ENCODE assay signal across 16 mouse cellular contexts in the genomic region with DNA sequence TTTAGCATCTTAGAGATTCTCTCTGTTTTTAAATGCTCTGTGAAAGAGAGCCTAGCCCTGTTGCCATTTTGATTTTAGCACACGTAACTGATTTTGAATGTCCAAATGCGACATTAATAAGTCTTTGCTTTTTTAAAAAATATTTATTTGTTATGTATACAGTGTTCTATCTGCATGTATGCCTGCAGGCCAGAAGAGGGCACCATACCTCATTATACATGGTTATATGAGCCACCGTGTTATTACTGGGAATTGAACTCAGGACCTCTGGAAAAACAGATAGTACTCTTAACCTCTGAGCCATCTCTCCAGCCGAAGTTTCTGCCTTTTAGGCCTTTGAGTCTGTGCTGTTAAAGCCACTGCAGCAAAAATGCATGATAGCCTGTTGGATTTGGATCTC. TPM values are rescaled to one million over a fixed set of nuclear protein-coding genes. Genes with fewer than 3 reads are reported as not detected.
DNase-seq lines count a peak whose midpoint lies in the region; ATAC-seq and TF ChIP-seq lines count a peak whose summit lies in the region.
"Had no signal": no experiment of that assay in that cellular context is flagged by ENCODE, and none has a peak within 500 bp of the region (broad histone marks: within the 10 kb centered on the region; RNA-seq: fewer than 3 reads in every experiment).

No protein-coding gene starts in this region.

- no peak for TF ChIP-seq EP300 in stomach, postnatal 0 days (optimal IDR thresholded peaks at IDR 0.05)

- no peak overlapping the region for H3K9ac ChIP-seq in kidney, postnatal 0 days (ENCODE audit: low read depth, low read length)
- no peak overlapping the region for H3K9ac ChIP-seq in stomach, postnatal 0 days (ENCODE audit: low read length)
- H3K9ac ChIP-seq: heart, embryonic 13.5 days; limb, embryonic 15.5 days; stomach, embryonic 15.5 days had no signal

- no peak overlapping the region for H3K4me2 ChIP-seq in kidney, postnatal 0 days (ENCODE audit: low read length)
- H3K4me2 ChIP-seq in stomach, postnatal 0 days (replicated peaks; ENCODE audit: low read depth): no peak overlapping the region
- H3K4me2 ChIP-seq: heart, embryonic 13.5 days; limb, embryonic 15.5 days; stomach, embryonic 15.5 days had no signal

- peak; percentile 54 for TF ChIP-seq CTCF in kidney, postnatal 0 days (IDR thresholded peaks at IDR 0.05; ENCODE audit: low read depth)
- TF ChIP-seq CTCF in stomach, postnatal 0 days (IDR thresholded peaks at IDR 0.05; ENCODE audit: low read depth): peak; percentile 59

- WGBS in kidney, postnatal 0 days: 87% methylated on average over 4 of the region's 4 CpGs
- 87% methylated on average over 4 of the region's 4 CpGs for WGBS in stomach, postnatal 0 days

- H3K4me1 ChIP-seq in kidney, postnatal 0 days (replicated peaks; ENCODE audit: insufficient read depth, low read length): no peaks in the 10 kb centered on the region
- H3K4me1 ChIP-seq in stomach, postnatal 0 days (replicated peaks; ENCODE audit: control insufficient read depth, insufficient read depth): no peaks in the 10 kb centered on the region
- H3K4me1 ChIP-seq: embryonic facial prominence, embryonic 10.5 days; heart, embryonic 13.5 days; limb, embryonic 15.5 days; stomach, embryonic 15.5 days had no signal

- no peak overlapping the region for H3K27ac ChIP-seq in kidney, postnatal 0 days
- H3K27ac ChIP-seq in stomach, postnatal 0 days (replicated peaks): no peak overlapping the region
- H3K27ac ChIP-seq: embryonic facial prominence, embryonic 10.5 days; heart, embryonic 13.5 days; limb, embryonic 15.5 days; stomach, embryonic 15.5 days had no signal

- no peak for ATAC-seq in kidney, postnatal 0 days (replicated peaks; ENCODE audit: low FRiP score, low read depth)
- no peak for ATAC-seq in stomach, postnatal 0 days (ENCODE audit: low FRiP score, low TSS enrichment)

- H3K36me3 ChIP-seq in kidney, postnatal 0 days (ENCODE audit: insufficient read depth, low read length): peaks cover 13% of the 10 kb centered on the region; the same call in 1 of the 2 replicates
- H3K36me3 ChIP-seq in stomach, postnatal 0 days (ENCODE audit: control insufficient read depth, insufficient read depth, low read length): 0 out of 2 replicates have a peak, but pooled peaks cover 2% of the 10 kb centered on the region

- H3K4me3 ChIP-seq in kidney, postnatal 0 days (replicated peaks; ENCODE audit: low read depth, low read length): no peak overlapping the region
- no peak overlapping the region for H3K4me3 ChIP-seq in stomach, postnatal 0 days (ENCODE audit: low read depth, low read length)
- H3K4me3 ChIP-seq: embryonic facial prominence, embryonic 10.5 days; heart, embryonic 13.5 days; limb, embryonic 15.5 days; myocyte; stomach, embryonic 15.5 days had no signal

- no peak for DNase-seq in kidney, postnatal 0 days (ENCODE audit: low spot score)
- DNase-seq in kidney, adult 8-10 months: no peak
- DNase-seq in thymus, postnatal 4 days: peak; percentile 12
- no peak for DNase-seq in thymus, postnatal 36 days
- peak; percentile 14 for DNase-seq in R1 (ENCODE audit: low read depth, low spot score)
- no peak for DNase-seq in stomach, postnatal 0 days (ENCODE audit: low spot score)
- no peak for DNase-seq in spleen, postnatal 14 days (ENCODE audit: low spot score in 2 of 2)
- DNase-seq in adrenal gland, adult 18-20 months (ENCODE audit: low spot score in 2 of 2): no peak
- DNase-seq: cerebellum, adult 2 months; gastrocnemius, postnatal 10 days; kidney, postnatal 25 days had no signal

- no peaks in the 10 kb centered on the region for H3K9me3 ChIP-seq in kidney, postnatal 0 days (replicated peaks; ENCODE audit: low read length)
- H3K9me3 ChIP-seq in stomach, postnatal 0 days (ENCODE audit: control insufficient read depth, low read length): no peaks in the 10 kb centered on the region
- H3K9me3 ChIP-seq: embryonic facial prominence, embryonic 10.5 days; heart, embryonic 13.5 days; limb, embryonic 15.5 days; stomach, embryonic 15.5 days had no signal

- no peaks in the 10 kb centered on the region for H3K27me3 ChIP-seq in kidney, postnatal 0 days (ENCODE audit: insufficient read depth, low read length)
- H3K27me3 ChIP-seq in stomach, postnatal 0 days (ENCODE audit: control insufficient read depth, insufficient read depth, low read length): no peaks in the 10 kb centered on the region
- H3K27me3 ChIP-seq: heart, embryonic 13.5 days; limb, embryonic 15.5 days; stomach, embryonic 15.5 days had no signal

RNA-seq across cellular contexts. Expression of gene Ubn2, which starts 35.8 kb away (rescaled TPM):
- polyA plus RNA-seq in kidney, postnatal 0 days (2015; fragmentation: Nextera tagmentation; extraction: Ambion mirVana): 8.1 and 8.3 TPM in 2 replicates
- 5.3 and 6.7 TPM in 2 replicates for polyA plus RNA-seq in stomach, postnatal 0 days (2015; fragmentation: Nextera tagmentation; extraction: Ambion mirVana)
- 10 to 100 TPM; 25.5 to 26.8 TPM for total RNA-seq in adrenal gland, adult 18-20 months (2021)

Comparison
In these comparisons a context has a peak if more than half of its experiments do, and no peak if none do; other contexts are left out.
1. DNase-seq: peak in thymus, postnatal 4 days (single experiment) and R1 (single experiment); none in kidney, postnatal 0 days (single experiment), kidney, adult 8-10 months (0 of 2), thymus, postnatal 36 days (0 of 2), stomach, postnatal 0 days (single experiment), spleen, postnatal 14 days (0 of 2) and adrenal gland, adult 18-20 months (0 of 2).